Mouse (Mus musculus): ENCODE measurements around the gene Nsmf. TPM values are rescaled to one million over a fixed set of nuclear protein-coding genes. Genes with fewer than 3 reads are reported as not detected.

The Nsmf gene
- polyA plus RNA-seq, 1 experiment from 2014 or later: 129 TPM

GRCm38 (mm10) chr2:25058926-25059325 lies 4.8 kb downstream of the Nsmf start:
- peaks cover 19% of the 10 kb centered on the region for H3K4me1 ChIP-seq
- no peak overlapping the region for H3K4me2 ChIP-seq
- 91% methylated on average over 7 of the region's 7 CpGs for WGBS
- H3K27ac ChIP-seq: no peak overlapping the region
- no peak overlapping the region for H3K4me3 ChIP-seq
- H3K9ac ChIP-seq: no peak overlapping the region
- no peaks in the 10 kb centered on the region for H3K27me3 ChIP-seq
- no peak for ATAC-seq
- H3K9me3 ChIP-seq (replicated peaks): no peaks in the 10 kb centered on the region
- peaks cover 76% of the 10 kb centered on the region for H3K36me3 ChIP-seq (ENCODE audit: poor library complexity, severe bottlenecking)

DNA sequence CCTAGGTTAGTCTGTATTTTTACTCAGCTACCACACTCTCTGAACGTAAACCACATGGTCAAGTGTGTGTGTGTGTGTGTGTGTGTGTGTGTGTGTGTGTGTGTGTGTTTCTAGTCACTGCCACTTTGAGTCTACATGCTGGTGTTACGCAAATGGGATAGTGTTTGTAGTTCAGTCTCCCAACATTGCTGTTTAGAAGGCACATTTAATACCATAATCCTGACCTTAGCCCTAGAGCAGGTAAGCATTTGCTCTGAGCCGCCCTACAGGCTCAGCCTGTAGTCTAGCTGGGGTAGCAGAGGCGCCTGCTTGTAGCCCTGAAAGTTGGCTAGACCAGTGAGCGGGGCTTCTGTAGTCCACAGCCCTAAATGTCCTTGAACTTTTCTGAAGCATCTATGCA lies 9.4 kb downstream of the Nsmf start:
- H3K4me2 ChIP-seq: no peak overlapping the region
- WGBS: 94% methylated on average over 5 of the region's 5 CpGs
- ATAC-seq: no peak

DNA sequence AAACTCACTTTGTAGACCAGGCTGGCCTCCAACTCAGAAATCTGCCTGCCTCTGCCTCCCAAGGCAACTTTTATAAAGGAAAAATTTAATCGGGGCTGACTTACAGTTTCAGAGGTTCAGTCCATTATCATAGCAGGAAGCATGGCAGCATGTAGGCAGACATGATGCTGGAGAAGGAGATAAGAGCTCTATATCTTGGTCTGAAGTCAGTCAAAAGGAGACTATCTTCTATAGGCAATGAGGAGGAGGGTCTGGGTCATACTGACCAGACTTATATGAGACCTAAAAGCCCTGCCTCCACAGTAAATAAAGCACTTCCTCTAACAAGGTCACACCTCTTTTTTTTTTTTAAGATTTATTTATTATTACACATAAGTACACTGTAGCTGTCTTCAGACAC lies 10.1 kb downstream of the Nsmf start:
- Histone ChIP-seq H3K27me3 (no peaks in the 10 kb centered on the region), H3K4me2 (no peak overlapping the region), H3K4me1 (no peaks in the 10 kb centered on the region), H3K9ac (no peak overlapping the region), H3K9me3 (replicated peaks) (no peaks in the 10 kb centered on the region), H3K27ac (no peak overlapping the region), H3K36me3 (ENCODE audit: poor library complexity, severe bottlenecking) (peaks cover 41% of the 10 kb centered on the region), H3K4me3 (no peak overlapping the region)
- 93% methylated on average over 1 of the region's 1 CpGs for WGBS
- no peak for ATAC-seq

More for the DNA sequence above, 9.4 kb downstream of the Nsmf start:
- Histone ChIP-seq H3K4me1 (no peaks in the 10 kb centered on the region), H3K36me3 (ENCODE audit: poor library complexity, severe bottlenecking) (peaks cover 49% of the 10 kb centered on the region), H3K9ac (no peak overlapping the region), H3K27ac (no peak overlapping the region), H3K4me3 (no peak overlapping the region), H3K9me3 (replicated peaks) (no peaks in the 10 kb centered on the region), H3K27me3 (no peaks in the 10 kb centered on the region)

- Histone ChIP-seq H3K9me3 (replicated peaks) (no peaks in the 10 kb centered on the region), H3K36me3 (ENCODE audit: poor library complexity, severe bottlenecking) (peaks cover 29% of the 10 kb centered on the region), H3K4me3 (no peak overlapping the region), H3K4me2 (no peak overlapping the region), H3K27me3 (no peaks in the 10 kb centered on the region), H3K27ac (no peak overlapping the region), H3K9ac (no peak overlapping the region), H3K4me1 (no peaks in the 10 kb centered on the region)
- ATAC-seq: no peak
Measured at GRCm38 (mm10) chr2:25065537-25065936, 11.4 kb downstream of the Nsmf start.

DNA sequence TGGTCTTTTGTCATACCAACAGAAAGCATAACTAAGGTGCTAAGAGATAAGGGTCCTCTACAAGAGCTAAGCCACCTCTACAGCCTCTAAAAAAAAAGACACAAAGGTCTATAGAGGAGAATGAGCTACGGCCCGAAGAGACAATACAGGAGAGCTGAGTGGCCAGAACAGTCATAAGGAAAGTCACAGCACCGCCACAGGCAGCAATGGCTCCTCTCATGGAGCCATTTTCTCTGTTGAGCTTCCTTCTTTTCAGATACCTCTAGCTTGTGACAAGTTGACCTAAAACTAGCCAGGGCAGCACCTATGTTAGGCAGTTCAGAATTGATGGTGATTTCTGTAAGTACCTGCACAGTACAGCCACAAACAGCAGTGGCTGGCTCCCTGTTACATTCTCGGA lies 12.4 kb downstream of the Nsmf start:
- no peak for ATAC-seq
- no peaks in the 10 kb centered on the region for H3K9me3 ChIP-seq (replicated peaks)
- no peak overlapping the region for H3K4me2 ChIP-seq
- no peak overlapping the region for H3K27ac ChIP-seq
- H3K36me3 ChIP-seq (ENCODE audit: poor library complexity, severe bottlenecking): peaks cover 19% of the 10 kb centered on the region
- H3K4me1 ChIP-seq: no peaks in the 10 kb centered on the region
- no peak overlapping the region for H3K9ac ChIP-seq
- H3K4me3 ChIP-seq: no peak overlapping the region
- WGBS: 75% methylated on average over 4 of the region's 4 CpGs
- no peaks in the 10 kb centered on the region for H3K27me3 ChIP-seq

- Histone ChIP-seq H3K9me3 (replicated peaks) (no peaks in the 10 kb centered on the region), H3K27ac (no peak overlapping the region), H3K36me3 (ENCODE audit: poor library complexity, severe bottlenecking) (no peaks in the 10 kb centered on the region), H3K4me2 (no peak overlapping the region), H3K4me3 (no peak overlapping the region), H3K4me1 (no peaks in the 10 kb centered on the region), H3K27me3 (no peaks in the 10 kb centered on the region), H3K9ac (no peak overlapping the region)
- ATAC-seq: no peak
- WGBS: 60% methylated on average over 4 of the region's 4 CpGs
Measured at GRCm38 (mm10) chr2:25069537-25069936, 15.4 kb downstream of the Nsmf start.

DNA sequence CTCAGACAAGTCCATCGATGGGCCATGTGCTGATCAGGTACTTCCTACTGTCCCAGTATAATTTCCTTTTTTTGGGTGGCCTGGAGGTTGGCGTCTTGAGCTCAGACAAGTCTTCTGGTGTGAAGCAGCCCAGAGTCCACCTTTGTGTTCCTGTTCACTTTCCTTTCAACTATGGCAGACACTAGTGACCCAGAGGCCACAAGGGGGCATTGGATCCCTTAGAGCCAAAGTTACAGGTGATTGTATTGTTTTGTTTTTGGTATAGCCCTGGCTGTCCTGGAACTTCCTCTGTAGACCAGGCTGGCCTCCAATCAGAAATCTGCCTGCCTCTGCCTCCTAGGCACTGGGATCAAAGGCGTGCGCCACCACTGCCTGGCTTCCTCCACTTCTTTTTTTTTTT lies 18.2 kb downstream of the Nsmf start:
- Histone ChIP-seq H3K4me1 (no peaks in the 10 kb centered on the region), H3K9ac (no peak overlapping the region), H3K27ac (no peak overlapping the region), H3K27me3 (no peaks in the 10 kb centered on the region), H3K9me3 (replicated peaks) (no peaks in the 10 kb centered on the region), H3K4me3 (no peak overlapping the region), H3K36me3 (ENCODE audit: poor library complexity, severe bottlenecking) (no peaks in the 10 kb centered on the region), H3K4me2 (no peak overlapping the region)
- WGBS: 87% methylated on average over 4 of the region's 4 CpGs
- no peak for ATAC-seq

DNA sequence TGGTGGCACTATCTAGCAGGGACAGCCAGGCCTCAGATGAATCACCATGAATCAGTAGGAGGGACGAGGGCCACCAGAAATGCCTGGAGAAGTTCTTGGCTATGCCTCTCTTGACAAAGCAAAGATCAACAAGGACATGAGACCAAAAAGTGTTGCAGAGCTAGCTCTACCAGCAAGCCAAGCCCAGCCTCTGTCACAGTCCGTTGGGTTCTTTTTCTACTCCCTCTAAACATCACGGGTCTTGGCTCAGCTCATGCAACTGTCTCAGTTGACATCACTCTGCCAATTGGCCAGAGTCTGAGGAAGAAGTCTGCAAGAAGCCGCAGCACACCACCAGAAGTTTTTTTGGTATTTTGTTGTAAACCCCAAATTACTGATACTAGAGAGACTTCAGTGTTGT lies 21.4 kb downstream of the Nsmf start:
- Histone ChIP-seq H3K9ac (no peak overlapping the region), H3K4me1 (no peaks in the 10 kb centered on the region), H3K27me3 (no peaks in the 10 kb centered on the region), H3K9me3 (replicated peaks) (no peaks in the 10 kb centered on the region), H3K4me2 (no peak overlapping the region), H3K27ac (no peak overlapping the region), H3K4me3 (no peak overlapping the region), H3K36me3 (ENCODE audit: poor library complexity, severe bottlenecking) (no peaks in the 10 kb centered on the region)
- WGBS: 73% methylated on average over 4 of the region's 4 CpGs
- no peak for ATAC-seq

DNA sequence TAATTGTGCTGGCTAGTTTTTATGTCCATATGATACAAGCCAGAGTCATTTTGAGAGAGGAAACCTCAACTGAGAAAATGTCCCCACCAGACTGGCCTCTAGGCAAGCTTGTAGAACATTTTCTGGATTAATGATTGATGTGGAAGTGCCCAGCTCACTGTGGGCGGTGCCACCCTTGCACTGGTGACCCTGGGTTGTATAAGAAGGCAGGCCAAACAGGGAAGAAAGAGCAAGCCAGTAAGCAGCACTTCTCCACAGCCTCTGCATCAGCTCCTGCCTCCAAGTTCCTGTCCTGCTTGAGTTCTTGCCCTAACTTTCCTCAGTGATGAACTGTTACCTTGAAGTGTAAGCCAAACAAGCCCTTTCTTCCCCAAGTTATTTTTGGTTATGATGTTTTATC lies 24.8 kb downstream of the Nsmf start:
- Histone ChIP-seq H3K4me1 (no peaks in the 10 kb centered on the region), H3K9me3 (replicated peaks) (no peaks in the 10 kb centered on the region), H3K27ac (no peak overlapping the region), H3K4me3 (no peak overlapping the region), H3K4me2 (no peak overlapping the region), H3K36me3 (ENCODE audit: poor library complexity, severe bottlenecking) (no peaks in the 10 kb centered on the region), H3K9ac (no peak overlapping the region), H3K27me3 (no peaks in the 10 kb centered on the region)
- ATAC-seq: no peak
- 71% methylated on average over 1 of the region's 1 CpGs for WGBS

DNA sequence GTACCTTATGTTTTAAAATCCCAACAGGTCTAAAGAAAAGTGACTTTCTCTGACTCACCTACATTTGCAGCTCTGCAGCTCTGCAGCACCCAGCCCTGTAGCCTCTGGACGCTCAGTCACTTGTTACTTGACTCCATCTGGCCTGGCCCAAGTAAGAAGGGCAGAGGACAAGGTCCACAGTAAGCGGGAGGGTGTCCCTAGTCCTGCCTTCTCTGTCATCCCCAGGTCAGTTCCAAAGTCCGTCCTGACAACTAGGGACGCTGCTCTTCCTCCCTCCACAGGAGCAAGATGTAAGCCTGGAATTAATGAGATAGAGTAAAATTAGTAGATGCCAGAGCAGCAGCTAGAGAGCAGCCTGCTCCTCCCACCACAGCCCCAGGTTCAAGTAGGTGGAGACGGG lies 25.9 kb downstream of the Nsmf start, which contains the start of gene Entpd8:
Entpd8 (plus strand) TSS at position 229 of the 400 bp plus-strand sequence.
- no peaks in the 10 kb centered on the region for H3K9me3 ChIP-seq (replicated peaks)
- H3K36me3 ChIP-seq (ENCODE audit: poor library complexity, severe bottlenecking): no peaks in the 10 kb centered on the region
- no peak within 1 kb of the TSS for H3K9ac ChIP-seq
- no peak within 1 kb of the TSS for H3K4me2 ChIP-seq
- H3K4me1 ChIP-seq: no peaks in the 10 kb centered on the region
- WGBS: 66% methylated on average over 5 of the region's 5 CpGs
- H3K4me3 ChIP-seq: no peak within 1 kb of the TSS
- no peaks in the 10 kb centered on the region for H3K27me3 ChIP-seq
- H3K27ac ChIP-seq: no peak within 1 kb of the TSS
- ATAC-seq: no peak

DNA sequence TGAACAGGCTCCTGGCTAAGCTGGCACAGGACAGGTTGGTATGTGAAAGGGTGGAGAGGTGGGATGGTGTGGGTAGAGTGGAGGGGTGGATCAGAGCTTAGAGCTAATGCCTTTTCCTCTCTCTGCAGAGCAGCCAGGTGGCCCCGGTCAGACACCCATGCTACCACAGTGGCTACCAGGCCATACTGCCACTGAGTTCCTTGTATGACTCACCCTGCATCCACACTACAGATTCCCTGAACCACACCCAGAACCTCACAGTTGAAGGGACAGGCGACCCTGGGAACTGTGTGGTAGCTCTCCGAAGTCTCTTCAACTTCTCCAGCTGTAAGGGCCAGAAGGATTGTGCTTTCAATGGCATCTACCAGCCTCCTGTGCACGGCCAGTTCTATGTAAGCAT lies 29.5 kb downstream of the Nsmf start:
- H3K4me2 ChIP-seq: no peak overlapping the region
- H3K9ac ChIP-seq: no peak overlapping the region
- H3K4me3 ChIP-seq: no peak overlapping the region
- no peaks in the 10 kb centered on the region for H3K27me3 ChIP-seq
- no peaks in the 10 kb centered on the region for H3K36me3 ChIP-seq (ENCODE audit: poor library complexity, severe bottlenecking)
- no peaks in the 10 kb centered on the region for H3K9me3 ChIP-seq (replicated peaks)
- WGBS: 80% methylated on average over 4 of the region's 4 CpGs
- no peaks in the 10 kb centered on the region for H3K4me1 ChIP-seq
- no peak for ATAC-seq
- no peak overlapping the region for H3K27ac ChIP-seq

DNA sequence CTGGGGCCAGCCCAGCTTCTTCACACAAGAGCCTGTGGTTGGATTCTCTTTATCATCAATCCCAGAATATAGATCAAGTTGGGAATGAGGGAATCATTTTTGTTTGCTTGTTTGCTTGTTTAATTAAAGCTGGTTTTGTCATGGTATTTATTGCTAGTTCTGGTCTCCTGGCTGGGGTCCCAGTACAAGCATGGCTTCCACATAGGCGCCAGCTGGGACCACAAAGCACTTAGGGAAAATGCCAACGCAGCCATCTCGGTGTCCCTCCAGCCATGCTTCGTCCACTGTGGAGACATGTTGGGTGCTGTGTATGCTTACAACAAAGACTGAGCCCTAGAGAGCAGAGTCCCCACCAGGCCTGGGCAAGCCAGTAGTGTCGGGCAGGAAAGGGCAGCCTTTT lies 31.4 kb downstream of the Nsmf start:
- 84% methylated on average over 5 of the region's 5 CpGs for WGBS

DNA sequence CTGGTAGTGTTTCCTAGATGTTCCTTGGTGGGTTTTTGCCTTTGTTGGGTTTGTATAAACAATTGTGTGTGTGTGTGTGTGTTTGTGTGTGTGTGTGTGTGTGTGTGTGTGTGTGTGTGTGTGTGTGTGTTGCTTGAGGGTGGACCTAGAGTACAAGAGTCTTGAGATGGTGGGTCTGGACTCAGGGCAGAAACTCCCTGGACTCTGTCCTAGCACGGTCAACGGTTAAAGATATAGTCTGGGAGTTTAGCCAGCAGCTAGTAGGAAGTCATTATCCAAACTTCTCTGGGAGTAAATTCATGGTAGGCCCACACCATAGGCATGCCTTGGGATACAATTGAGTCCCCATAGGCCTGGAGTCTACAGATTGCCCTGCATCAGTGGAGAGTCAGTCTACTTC lies 33.7 kb downstream of the Nsmf start:
- ATAC-seq: no peak

More for the DNA sequence above, 31.4 kb downstream of the Nsmf start:
- Histone ChIP-seq H3K4me1 (no peaks in the 10 kb centered on the region), H3K27ac (no peak overlapping the region), H3K27me3 (no peaks in the 10 kb centered on the region), H3K9ac (no peak overlapping the region), H3K9me3 (replicated peaks) (no peaks in the 10 kb centered on the region), H3K4me2 (no peak overlapping the region), H3K36me3 (ENCODE audit: poor library complexity, severe bottlenecking) (no peaks in the 10 kb centered on the region), H3K4me3 (no peak overlapping the region)
- ATAC-seq: no peak

More for the DNA sequence above, 33.7 kb downstream of the Nsmf start:
- H3K9ac ChIP-seq: no peak overlapping the region
- H3K36me3 ChIP-seq (ENCODE audit: poor library complexity, severe bottlenecking): no peaks in the 10 kb centered on the region
- H3K9me3 ChIP-seq (replicated peaks): no peaks in the 10 kb centered on the region
- H3K4me1 ChIP-seq: no peaks in the 10 kb centered on the region
- no peak overlapping the region for H3K4me2 ChIP-seq
- no peak overlapping the region for H3K27ac ChIP-seq
- WGBS: 97% methylated on average over 2 of the region's 2 CpGs
- H3K4me3 ChIP-seq: no peak overlapping the region
- 0 out of 2 replicates have a peak, but pooled peaks cover 5% of the 10 kb centered on the region for H3K27me3 ChIP-seq

Measured in forebrain, embryonic 13.5 days (tissue).